Mouse (Mus musculus): Measurements from ENCODE around the gene Nrip2. TPM values are rescaled to one million over a fixed set of nuclear protein-coding genes. Genes with fewer than 3 reads are reported as not detected.

Gene Nrip2
- 5.0 and 5.4 TPM in 2 replicates for polyA plus RNA-seq (2015; fragmentation: Nextera tagmentation; extraction: Ambion mirVana)

GRCm38 (mm10) chr6:128398996-128399395 lies at the start of gene Nrip2:
Gene Nrip2, plus strand, starts transcription at chr6:128399296.
- H3K9me3 ChIP-seq = no peaks in the 10 kb centered on the region
- H3K27ac ChIP-seq = peak within 1 kb of the TSS; percentile 23; the same call in 1 of the 2 replicates
- no peak within 1 kb of the TSS for H3K9ac ChIP-seq
- 69% methylated on average over 3 of the region's 3 CpGs for WGBS
- no peaks in the 10 kb centered on the region for H3K27me3 ChIP-seq
- ATAC-seq (ENCODE audit: insufficient number of reproducible peaks, low FRiP score, low TSS enrichment, low read depth) = no peak
- H3K4me1 ChIP-seq = peaks cover 12% of the 10 kb centered on the region; the same call in 1 of the 2 replicates
- no peaks in the 10 kb centered on the region for H3K36me3 ChIP-seq
- peak within 1 kb of the TSS; percentile 32 for H3K4me3 ChIP-seq
- peak within 1 kb of the TSS; percentile 45 for H3K4me2 ChIP-seq

DNA sequence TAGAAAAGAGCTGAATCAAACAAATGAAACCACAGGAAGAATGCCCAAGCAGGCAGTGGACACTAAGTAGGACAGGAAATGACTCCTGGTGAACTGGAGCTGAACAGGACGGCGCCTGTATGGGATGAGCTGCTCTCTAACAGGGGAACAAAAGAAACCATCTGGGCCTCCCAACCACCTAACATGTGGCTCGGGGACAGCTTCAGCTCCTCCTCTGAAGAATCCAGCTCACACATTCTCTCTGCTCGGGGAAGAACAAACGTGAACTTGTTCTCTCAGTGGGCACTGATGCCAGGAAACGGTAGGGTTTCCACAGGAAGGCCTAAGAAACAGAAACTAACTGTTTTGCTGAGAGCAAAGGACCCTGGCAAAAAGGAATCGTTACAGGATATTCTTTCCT lies 49.4 kb upstream of the Nrip2 start:
- H3K9me3 ChIP-seq = no peaks in the 10 kb centered on the region
- 59% methylated on average over 7 of the region's 7 CpGs for WGBS
- H3K4me3 ChIP-seq = no peak overlapping the region
- ATAC-seq (ENCODE audit: insufficient number of reproducible peaks, low FRiP score, low TSS enrichment, low read depth) = no peak
- H3K4me1 ChIP-seq = peaks cover 24% of the 10 kb centered on the region
- H3K27ac ChIP-seq = 0 out of 2 replicates have a peak overlapping the region, but pooled peaks have one; percentile 2
- no peak overlapping the region for H3K9ac ChIP-seq
- no peaks in the 10 kb centered on the region for H3K27me3 ChIP-seq
- H3K4me2 ChIP-seq = no peak overlapping the region
- peaks cover 8% of the 10 kb centered on the region for H3K36me3 ChIP-seq

DNA sequence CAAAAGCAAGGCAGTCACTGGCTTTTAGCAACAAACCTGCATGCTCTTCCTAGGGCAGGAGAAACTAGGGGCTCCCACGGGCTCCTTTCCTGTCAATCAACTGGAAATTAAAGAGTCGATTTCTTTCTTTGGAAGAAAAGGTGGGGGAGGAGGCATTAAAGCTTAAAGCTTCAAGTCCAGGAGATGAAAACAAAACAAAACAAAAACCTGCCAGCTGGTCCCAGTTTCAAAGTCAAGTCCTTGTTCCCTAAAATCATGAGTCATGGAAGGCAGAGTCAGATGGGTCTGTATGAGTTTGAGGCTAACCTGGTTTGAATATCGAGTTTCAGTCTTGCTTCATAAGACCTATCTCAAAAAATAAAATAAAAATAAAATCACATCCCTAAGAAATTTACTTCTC lies 45.0 kb upstream of the Nrip2 start:
- Histone ChIP-seq H3K9me3 (no peaks in the 10 kb centered on the region), H3K4me2 (peak overlapping the region; percentile 74; the same call in 1 of the 2 replicates), H3K27me3 (no peaks in the 10 kb centered on the region), H3K9ac (no peak overlapping the region), H3K27ac (no peak overlapping the region), H3K4me3 (peak overlapping the region; percentile 85), H3K4me1 (peaks cover 20% of the 10 kb centered on the region), H3K36me3 (peaks cover 33% of the 10 kb centered on the region)
- 58% methylated on average over 3 of the region's 3 CpGs for WGBS
- ATAC-seq (ENCODE audit: insufficient number of reproducible peaks, low FRiP score, low TSS enrichment, low read depth) = no peak

- Histone ChIP-seq H3K36me3 (peaks cover 34% of the 10 kb centered on the region), H3K9ac (peak overlapping the region; percentile 65), H3K4me3 (peak overlapping the region; percentile 85), H3K27me3 (no peaks in the 10 kb centered on the region), H3K4me1 (peaks cover 20% of the 10 kb centered on the region), H3K4me2 (peak overlapping the region; percentile 74), H3K27ac (peak overlapping the region; percentile 92), H3K9me3 (no peaks in the 10 kb centered on the region)
- peak; percentile 59 for ATAC-seq (ENCODE audit: insufficient number of reproducible peaks, low FRiP score, low TSS enrichment, low read depth)
- WGBS = under 1% methylated on average over 28 of the region's 28 CpGs
These were observed 43.9 kb upstream of the Nrip2 start for GRCm38 (mm10) chr6:128355201-128355681.

- H3K4me1 ChIP-seq = peaks cover 21% of the 10 kb centered on the region
- H3K27me3 ChIP-seq = no peaks in the 10 kb centered on the region
- peak; percentile 97 for ATAC-seq (ENCODE audit: insufficient number of reproducible peaks, low FRiP score, low TSS enrichment, low read depth)
- H3K4me3 ChIP-seq = peak within 1 kb of the TSS; percentile 85
- H3K27ac ChIP-seq = peak within 1 kb of the TSS; percentile 92
- H3K9ac ChIP-seq = peak within 1 kb of the TSS; percentile 65
- WGBS = under 1% methylated on average over 41 of the region's 42 CpGs
- peaks cover 28% of the 10 kb centered on the region for H3K36me3 ChIP-seq
- no peaks in the 10 kb centered on the region for H3K9me3 ChIP-seq
- peak within 1 kb of the TSS; percentile 74 for H3K4me2 ChIP-seq
These were observed 43.2 kb upstream of the Nrip2 start, which contains the start of gene Tulp3 for GRCm38 (mm10) chr6:128355726-128356416. Gene Tulp3, minus strand, starts transcription at chr6:128355851.

DNA sequence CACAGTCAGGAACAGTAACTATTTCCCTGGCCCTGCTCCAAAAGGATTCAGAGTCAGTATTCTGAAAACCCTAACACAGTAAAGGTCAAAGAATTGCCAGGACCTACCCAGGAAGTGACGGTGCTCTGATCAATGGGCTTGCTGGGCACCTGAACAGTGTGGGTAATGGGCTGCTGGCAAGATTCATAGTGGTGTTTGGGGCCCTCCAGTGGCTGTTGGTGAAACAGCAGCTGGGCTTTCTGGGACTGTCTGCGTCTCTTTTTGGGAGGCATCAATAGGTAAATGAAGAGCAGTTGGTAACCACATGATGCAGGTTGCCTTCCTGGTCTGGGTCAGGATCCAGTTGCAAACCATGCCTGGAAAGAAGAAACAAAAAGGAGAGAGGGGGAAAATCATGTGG lies 40.1 kb upstream of the Nrip2 start:
- no peak overlapping the region for H3K4me3 ChIP-seq
- peaks cover 34% of the 10 kb centered on the region for H3K4me1 ChIP-seq
- H3K4me2 ChIP-seq = no peak overlapping the region
- H3K9me3 ChIP-seq = no peaks in the 10 kb centered on the region
- 22% methylated on average over 2 of the region's 2 CpGs for WGBS
- no peak overlapping the region for H3K9ac ChIP-seq
- no peak overlapping the region for H3K27ac ChIP-seq
- no peaks in the 10 kb centered on the region for H3K27me3 ChIP-seq
- H3K36me3 ChIP-seq = peaks cover 25% of the 10 kb centered on the region
- no peak for ATAC-seq (ENCODE audit: insufficient number of reproducible peaks, low FRiP score, low TSS enrichment, low read depth)

DNA sequence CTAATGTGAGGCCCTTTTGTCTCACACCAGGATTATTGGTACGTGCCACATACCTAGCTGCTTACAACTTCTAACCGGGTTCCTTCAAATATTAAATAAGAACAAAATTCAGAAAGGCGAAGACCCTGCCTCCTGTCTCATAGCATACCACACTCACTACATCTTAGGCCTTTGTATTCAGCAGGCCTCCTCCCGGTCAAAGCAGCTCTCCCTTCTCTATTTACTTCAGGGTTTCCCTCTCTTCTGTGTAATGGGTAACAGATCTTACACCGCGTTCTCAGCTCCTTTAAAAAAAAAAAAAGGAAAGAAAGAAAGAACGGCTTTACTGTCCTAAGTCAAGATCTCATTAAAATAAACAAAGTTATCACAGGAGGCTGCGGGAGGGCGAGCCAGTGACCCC lies 37.2 kb upstream of the Nrip2 start:
- peak overlapping the region; percentile 91 for H3K9ac ChIP-seq
- peak overlapping the region; percentile 88 for H3K4me3 ChIP-seq
- peak overlapping the region; percentile 97 for H3K4me2 ChIP-seq
- no peaks in the 10 kb centered on the region for H3K27me3 ChIP-seq
- H3K9me3 ChIP-seq = no peaks in the 10 kb centered on the region
- peaks cover 37% of the 10 kb centered on the region for H3K36me3 ChIP-seq
- WGBS = 14% methylated on average over 9 of the region's 9 CpGs
- ATAC-seq (ENCODE audit: insufficient number of reproducible peaks, low FRiP score, low TSS enrichment, low read depth) = no peak
- H3K27ac ChIP-seq = peak overlapping the region; percentile 97
- H3K4me1 ChIP-seq = peaks cover 38% of the 10 kb centered on the region

DNA sequence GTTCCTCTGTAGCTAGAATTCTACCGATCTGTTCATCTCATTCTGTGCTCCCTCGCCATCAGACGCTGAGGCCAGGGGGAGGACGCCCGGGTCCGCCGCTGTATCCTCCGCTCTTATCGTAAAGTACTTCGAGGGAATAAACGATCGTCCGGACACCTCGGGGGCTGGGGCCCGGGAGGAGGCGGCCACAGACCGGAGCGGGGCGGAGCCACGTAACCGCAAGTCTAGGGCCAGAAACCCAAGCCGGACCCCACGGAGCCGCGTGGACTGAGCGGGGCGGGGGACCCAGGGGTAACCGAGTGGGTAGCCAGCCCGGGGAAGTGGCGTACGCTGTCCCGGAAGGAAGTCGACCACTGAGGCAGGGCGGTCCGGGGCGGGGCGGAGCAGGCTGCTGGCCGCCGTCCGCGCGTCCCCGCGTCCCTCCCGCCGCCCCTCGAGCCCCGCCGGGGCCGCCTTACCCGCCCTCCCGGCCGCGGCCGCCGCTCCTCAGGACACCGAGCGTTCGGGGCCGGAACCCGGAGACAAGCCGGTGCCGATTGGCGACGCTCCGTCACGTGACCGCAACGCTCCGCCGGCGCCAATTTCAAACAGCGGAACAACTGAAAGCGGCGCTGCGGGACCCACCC lies 36.6 kb upstream of the Nrip2 start, which contains the start of the genes Rhno1 and Foxm1:
TSS of gene Rhno1 (minus strand) at position 531 of the 626 bp plus-strand sequence.
TSS of gene Foxm1 (plus strand) at position 587 of the 626 bp plus-strand sequence.
- no peaks in the 10 kb centered on the region for H3K9me3 ChIP-seq
- H3K36me3 ChIP-seq = peaks cover 36% of the 10 kb centered on the region
- peak within 1 kb of the TSS; percentile 91 for H3K9ac ChIP-seq
- peak within 1 kb of the TSS; percentile 97 for H3K4me2 ChIP-seq
- peaks cover 38% of the 10 kb centered on the region for H3K4me1 ChIP-seq
- no peaks in the 10 kb centered on the region for H3K27me3 ChIP-seq
- H3K4me3 ChIP-seq = peak within 1 kb of the TSS; percentile 88
- H3K27ac ChIP-seq = peak within 1 kb of the TSS; percentile 97
- WGBS = under 1% methylated on average over 60 of the region's 76 CpGs
- ATAC-seq (ENCODE audit: insufficient number of reproducible peaks, low FRiP score, low TSS enrichment, low read depth) = peak; percentile 91

DNA sequence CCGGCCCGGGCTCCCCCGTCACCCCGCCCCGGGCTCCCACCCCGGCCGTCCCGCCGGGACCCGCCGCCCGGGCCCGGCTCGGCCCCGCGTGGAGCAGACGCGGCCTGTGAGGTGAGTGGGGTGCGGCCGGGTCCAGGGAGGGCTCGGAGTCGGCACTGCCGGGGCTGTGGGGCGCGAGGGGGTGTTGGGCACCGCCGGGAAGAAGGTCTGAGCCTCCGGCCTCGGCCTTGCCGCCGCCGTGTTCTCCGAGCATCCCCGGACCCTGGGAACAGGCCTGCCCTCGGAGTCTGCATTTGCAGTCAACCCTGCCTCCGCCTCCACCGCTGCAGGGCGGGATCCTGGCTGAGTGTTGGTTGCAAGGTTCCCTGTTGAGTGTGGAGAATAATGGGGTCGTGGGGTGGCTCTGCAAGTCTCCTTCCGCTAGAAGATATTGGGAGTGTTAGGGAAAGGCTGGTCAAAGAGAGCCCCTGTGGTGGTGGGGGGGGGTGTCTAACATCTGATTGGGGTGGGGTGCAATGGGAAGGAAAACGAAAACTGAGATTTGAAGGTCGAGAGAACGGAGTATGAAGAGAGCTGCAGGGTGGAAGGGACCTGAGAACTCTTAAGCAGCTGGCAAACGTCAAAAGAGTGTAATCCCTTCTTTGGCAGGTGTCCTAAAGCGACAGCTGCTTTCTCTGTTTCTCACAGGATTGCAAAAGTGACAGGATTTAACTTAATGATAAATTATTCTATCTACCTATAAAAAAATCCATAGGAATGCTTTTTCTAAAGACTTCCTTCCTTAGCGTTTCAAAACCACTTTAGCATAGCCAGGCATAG lies 35.9 kb upstream of the Nrip2 start:
- Histone ChIP-seq H3K4me2 (peak overlapping the region; percentile 97), H3K9ac (peak overlapping the region; percentile 91), H3K4me1 (peaks cover 38% of the 10 kb centered on the region), H3K4me3 (peak overlapping the region; percentile 88), H3K36me3 (peaks cover 36% of the 10 kb centered on the region), H3K9me3 (no peaks in the 10 kb centered on the region), H3K27me3 (no peaks in the 10 kb centered on the region), H3K27ac (peak overlapping the region; percentile 97)
- WGBS = under 1% methylated on average over 45 of the region's 46 CpGs
- ATAC-seq (ENCODE audit: insufficient number of reproducible peaks, low FRiP score, low TSS enrichment, low read depth) = no peak; the same call in 1 of the 2 replicates

GRCm38 (mm10) chr6:128364721-128365120 lies 34.4 kb upstream of the Nrip2 start:
- Histone ChIP-seq H3K27me3 (no peaks in the 10 kb centered on the region), H3K4me1 (peaks cover 38% of the 10 kb centered on the region), H3K4me2 (no peak overlapping the region), H3K9ac (no peak overlapping the region), H3K9me3 (no peaks in the 10 kb centered on the region), H3K4me3 (no peak overlapping the region), H3K27ac (no peak overlapping the region), H3K36me3 (peaks cover 40% of the 10 kb centered on the region)
- WGBS = 78% methylated on average over 6 of the region's 6 CpGs
- no peak for ATAC-seq (ENCODE audit: insufficient number of reproducible peaks, low FRiP score, low TSS enrichment, low read depth)

DNA sequence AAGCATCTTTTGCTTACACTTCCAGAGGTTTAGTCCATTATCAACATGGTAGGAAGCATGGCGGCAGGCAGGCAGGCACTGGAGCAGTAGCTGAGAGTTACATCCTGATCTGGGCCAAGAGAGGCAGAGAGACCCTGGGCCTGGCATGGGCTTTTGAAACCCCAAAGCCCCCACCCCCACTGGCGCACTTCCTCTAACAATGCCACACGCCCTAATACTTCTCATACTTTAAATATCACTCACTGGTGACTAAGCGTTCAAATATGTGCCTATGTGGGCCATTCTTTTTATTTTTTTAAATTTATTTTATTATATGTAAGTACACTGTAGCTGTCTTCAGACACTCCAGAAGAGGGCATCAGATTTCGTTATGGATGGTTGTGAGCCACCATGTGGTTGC lies 32.6 kb upstream of the Nrip2 start:
- no peaks in the 10 kb centered on the region for H3K9me3 ChIP-seq

More for the DNA sequence above, 32.6 kb upstream of the Nrip2 start:
- H3K9ac ChIP-seq = no peak overlapping the region
- no peak overlapping the region for H3K4me3 ChIP-seq
- H3K36me3 ChIP-seq = peaks cover 58% of the 10 kb centered on the region
- H3K4me1 ChIP-seq = peaks cover 26% of the 10 kb centered on the region
- no peaks in the 10 kb centered on the region for H3K27me3 ChIP-seq
- no peak overlapping the region for H3K27ac ChIP-seq
- ATAC-seq (ENCODE audit: insufficient number of reproducible peaks, low FRiP score, low TSS enrichment, low read depth) = no peak
- WGBS = 88% methylated on average over 5 of the region's 5 CpGs
- H3K4me2 ChIP-seq = no peak overlapping the region
